ENCODE assay signal across 13 mouse cellular contexts in genomic region chr6:32407574-32408185, GRCm38 (mm10).
DNase-seq lines count a peak whose midpoint lies in the region; ATAC-seq and TF ChIP-seq lines count a peak whose summit lies in the region.
"Had no signal": no experiment of that assay in that cellular context is flagged by ENCODE, and none has a peak within 500 bp of the region (broad histone marks: within the 10 kb centered on the region; RNA-seq: fewer than 3 reads in every experiment).

No protein-coding gene starts in this region.

- H3K9me3 ChIP-seq in forebrain, embryonic 14.5 days (replicated peaks; ENCODE audit: control insufficient read depth, low read length), result no peaks in the 10 kb centered on the region
- no peaks in the 10 kb centered on the region for H3K9me3 ChIP-seq in limb, embryonic 12.5 days

- peaks cover 19% of the 10 kb centered on the region for H3K4me1 ChIP-seq in forebrain, embryonic 14.5 days (ENCODE audit: control insufficient read depth, insufficient read depth, low read length)
- peaks cover 64% of the 10 kb centered on the region for H3K4me1 ChIP-seq in limb, embryonic 12.5 days (replicated peaks)

- H3K36me3 ChIP-seq in forebrain, embryonic 14.5 days (ENCODE audit: control insufficient read depth, insufficient read depth, low read length), result no peaks in the 10 kb centered on the region
- no peaks in the 10 kb centered on the region for H3K36me3 ChIP-seq in limb, embryonic 12.5 days

- H3K9ac ChIP-seq in forebrain, embryonic 14.5 days (ENCODE audit: low read length), result no peak overlapping the region
- H3K9ac ChIP-seq in limb, embryonic 12.5 days (replicated peaks), result no peak overlapping the region
- H3K9ac ChIP-seq: lung, embryonic 14.5 days had no signal

- H3K4me3 ChIP-seq in forebrain, embryonic 14.5 days (ENCODE audit: low read depth, low read length), result no peak overlapping the region
- H3K4me3 ChIP-seq in limb, embryonic 12.5 days (replicated peaks), result no peak overlapping the region

- no peak for TF ChIP-seq CTCF in brain, embryonic 14.5 days (IDR thresholded peaks at IDR 0.05; ENCODE audit: borderline replicate concordance, extremely low read depth, insufficient read depth, insufficient read length)

- no peaks in the 10 kb centered on the region for H3K27me3 ChIP-seq in forebrain, embryonic 14.5 days (replicated peaks; ENCODE audit: control insufficient read depth, insufficient read depth, low read length)
- H3K27me3 ChIP-seq in limb, embryonic 12.5 days, result peaks cover 5% of the 10 kb centered on the region

- ATAC-seq in forebrain, embryonic 14.5 days, result no peak; the same call in 1 of the 2 replicates
- ATAC-seq in limb, embryonic 12.5 days (ENCODE audit: insufficient number of reproducible peaks, insufficient read depth, low FRiP score, low TSS enrichment, low read depth), result peak; percentile 42; the same call in 1 of the 2 replicates

- H3K27ac ChIP-seq in forebrain, embryonic 14.5 days (ENCODE audit: low read depth, low read length), result no peak overlapping the region
- H3K27ac ChIP-seq in limb, embryonic 12.5 days, result no peak overlapping the region
- H3K27ac ChIP-seq: stomach, postnatal 0 days had no signal

- DNase-seq in heart, adult 11 months, result peak; percentile 85
- no peak for DNase-seq in heart, adult 8-10 months (ENCODE audit: low spot score)
- DNase-seq in brain, embryonic 14.5 days (ENCODE audit: low read depth), result peak; percentile 73
- DNase-seq in forebrain, embryonic 14.5 days (ENCODE audit: low spot score), result peak; percentile 31
- DNase-seq in B cell, adult 2 months, result no peak
- DNase-seq in heart, adult 18-20 months, result no peak
- no peak for DNase-seq in right cerebral cortex, postnatal 10 days (ENCODE audit: low spot score in 2 of 2)
- DNase-seq: adrenal gland, postnatal 36 days; cerebellum, adult 8-10 months; lung, embryonic 14.5 days; right cerebral cortex, postnatal 4 days had no signal

- H3K4me2 ChIP-seq in forebrain, embryonic 14.5 days (ENCODE audit: low read length), result no peak overlapping the region
- H3K4me2 ChIP-seq in limb, embryonic 12.5 days, result peak overlapping the region; percentile 15; the same call in 1 of the 2 replicates
- H3K4me2 ChIP-seq: lung, embryonic 14.5 days had no signal

- WGBS in forebrain, embryonic 14.5 days, result 49% methylated on average over 8 of the region's 8 CpGs
- 8% methylated on average over 8 of the region's 8 CpGs for WGBS in limb, embryonic 12.5 days

- TF ChIP-seq POLR2A in brain, embryonic 14.5 days (IDR thresholded peaks at IDR 0.05; ENCODE audit: borderline replicate concordance, extremely low read depth, insufficient read depth, insufficient read length, poor library complexity, severe bottlenecking), result no peak

Comparison
In these comparisons a context has a peak if more than half of its experiments do, and no peak if none do; other contexts are left out.
1. DNase-seq: peak in heart, adult 11 months (single experiment), brain, embryonic 14.5 days (single experiment) and forebrain, embryonic 14.5 days (single experiment); none in heart, adult 8-10 months (single experiment), B cell, adult 2 months (0 of 2), heart, adult 18-20 months (0 of 2) and right cerebral cortex, postnatal 10 days (0 of 2).